Mouse (Mus musculus): ENCODE data around the gene Vav3. TPM values are rescaled to one million over a fixed set of nuclear protein-coding genes. Genes with fewer than 3 reads are reported as not detected.
"Not testable (repeated sequence)": the region's sequence is repeated elsewhere in the genome, so short reads cannot be mapped to it uniquely, and the experiment has no call there.

Vav3 gene
- polyA plus RNA-seq, 1 experiment = 4.9 TPM

- no peak for DNase-seq (ENCODE audit: low spot score)
These were observed 103.6 kb downstream of the Vav3 start for GRCm38 (mm10) chr3:109444077-109444476.

DNA sequence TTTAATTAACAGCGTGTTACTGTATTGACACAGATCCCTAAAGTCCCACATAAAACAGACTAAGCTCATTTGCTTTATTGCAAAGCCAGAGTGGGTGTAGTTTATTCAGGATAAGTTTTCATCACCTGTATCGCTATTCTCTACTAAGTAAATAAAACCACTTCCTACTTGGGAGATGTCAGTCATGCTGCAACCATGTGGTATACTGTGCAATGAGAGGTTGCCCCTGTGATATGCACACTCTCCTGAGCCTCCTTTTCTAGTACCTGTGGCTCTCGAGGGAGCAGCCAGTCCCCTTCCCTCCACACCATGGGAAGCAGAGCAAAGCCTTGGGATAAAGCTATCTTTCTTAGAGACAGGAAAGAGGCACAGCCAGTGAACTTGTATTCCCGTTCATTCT lies 106.5 kb downstream of the Vav3 start:
- DNase-seq (ENCODE audit: low spot score) = no peak

GRCm38 (mm10) chr3:109448249-109448648 lies 107.8 kb downstream of the Vav3 start:
- not testable (repeated sequence) for DNase-seq (ENCODE audit: low spot score)

GRCm38 (mm10) chr3:109451966-109452365 lies 111.5 kb downstream of the Vav3 start:
- no peak for DNase-seq (ENCODE audit: low spot score)

DNA sequence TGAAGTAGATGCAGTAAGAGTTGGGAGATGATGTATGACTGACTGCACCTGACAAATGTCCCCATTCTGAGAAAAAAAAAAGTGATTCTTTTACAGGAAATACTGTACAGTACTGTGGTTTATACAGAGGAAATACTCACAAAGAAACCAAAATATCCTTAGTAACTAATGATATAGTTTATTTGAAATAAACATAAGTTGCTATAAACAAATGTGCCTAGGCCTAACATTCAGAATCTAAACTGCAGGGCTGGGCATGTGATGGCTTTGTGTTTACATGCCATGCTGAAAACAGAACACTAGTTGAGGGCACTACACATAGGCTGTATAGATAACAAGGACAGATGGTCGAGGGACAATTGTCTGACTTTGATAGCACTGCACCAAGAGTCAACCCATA lies 114.2 kb downstream of the Vav3 start:
- no peak for DNase-seq (ENCODE audit: low spot score)

DNA sequence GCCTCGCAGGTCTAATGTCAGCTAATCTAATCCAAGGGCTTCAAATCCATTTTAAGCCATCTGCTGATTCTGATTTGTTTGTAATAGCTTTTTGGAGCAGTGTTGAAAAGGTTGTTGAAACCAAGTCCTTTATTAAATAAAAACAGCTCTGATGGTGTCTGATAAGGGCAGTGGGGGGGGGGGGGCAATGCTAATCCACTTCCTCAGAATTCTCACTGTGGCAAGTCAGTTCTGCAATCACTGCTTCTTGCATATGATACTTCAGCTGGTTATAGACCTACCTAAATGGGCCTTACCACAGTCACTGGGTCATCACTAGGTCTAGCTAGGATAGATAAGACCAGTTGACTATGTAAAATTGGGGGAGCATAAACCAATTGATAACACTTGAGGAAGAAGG lies 115.9 kb downstream of the Vav3 start:
- no peak for DNase-seq (ENCODE audit: low spot score)

- no peak for DNase-seq (ENCODE audit: low spot score)
These were observed 123.2 kb downstream of the Vav3 start for GRCm38 (mm10) chr3:109463684-109464083.

- no peak for DNase-seq (ENCODE audit: low spot score)
These were observed 124.1 kb downstream of the Vav3 start for GRCm38 (mm10) chr3:109464600-109464999.

DNA sequence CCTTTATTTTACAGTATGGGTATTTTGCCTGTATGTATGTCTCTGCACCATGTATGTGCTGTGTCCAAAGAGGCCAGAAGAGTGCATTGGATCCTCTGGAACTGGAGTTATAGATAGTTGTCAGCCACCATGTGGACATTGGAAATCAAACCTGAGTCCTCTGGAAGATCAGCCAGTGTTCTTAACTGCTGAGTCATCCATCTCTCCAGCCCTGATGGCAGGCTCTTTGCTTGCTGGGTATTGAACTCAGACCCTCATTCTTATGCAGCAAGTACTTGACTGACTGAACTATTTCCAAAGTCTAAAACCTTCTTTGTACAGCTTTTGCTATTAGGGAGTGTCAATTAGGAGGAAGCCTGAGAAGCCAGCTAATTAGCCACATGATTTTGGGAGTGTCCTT lies 126.1 kb downstream of the Vav3 start:
- DNase-seq (ENCODE audit: low spot score) = no peak

- no peak for DNase-seq (ENCODE audit: low spot score)
These were observed 126.8 kb downstream of the Vav3 start for GRCm38 (mm10) chr3:109467288-109467687.

DNA sequence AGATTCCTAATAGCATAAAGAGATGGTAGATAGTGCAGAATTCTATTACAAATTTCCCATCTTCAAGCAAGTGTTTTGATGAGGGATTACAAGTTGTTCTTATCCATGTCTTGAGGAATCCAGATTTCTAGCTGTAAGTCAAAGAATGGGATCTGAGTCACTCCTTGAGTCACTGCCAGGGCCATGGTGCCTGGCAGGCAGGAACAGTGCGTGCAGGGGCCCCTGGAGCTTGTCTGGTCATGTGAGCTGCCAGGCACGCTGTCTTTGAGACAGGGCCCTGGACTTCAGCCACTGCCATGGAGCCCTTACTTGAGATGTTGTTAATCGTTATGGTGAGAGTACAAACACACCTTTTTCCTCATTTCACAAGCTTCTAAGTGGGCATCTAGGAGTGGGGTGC lies 129.0 kb downstream of the Vav3 start:
- DNase-seq (ENCODE audit: low spot score) = peak; percentile 33

- no peak for DNase-seq (ENCODE audit: low spot score)
These were observed 130.3 kb downstream of the Vav3 start for GRCm38 (mm10) chr3:109470651-109471255.

DNA sequence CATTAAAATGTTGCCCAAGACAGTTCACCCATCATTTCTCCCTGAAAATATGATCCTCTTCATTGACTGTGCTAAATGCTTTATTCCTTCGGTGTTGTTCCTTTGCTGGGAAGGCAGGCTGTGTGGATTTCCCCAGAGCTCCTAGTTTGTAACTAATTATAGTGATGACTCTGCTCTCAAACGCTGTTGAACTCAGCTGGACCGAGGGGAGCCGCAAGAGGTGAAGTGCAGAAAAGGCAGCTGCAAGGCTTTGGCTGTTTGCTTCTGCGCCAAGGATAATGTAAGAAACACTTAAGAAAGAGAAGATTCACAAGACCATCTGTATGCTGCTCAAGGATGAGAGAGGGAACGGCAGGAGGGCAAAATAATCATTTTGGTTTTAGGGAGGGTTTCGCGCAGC lies 136.1 kb downstream of the Vav3 start:
- DNase-seq (ENCODE audit: low spot score) = no peak

GRCm38 (mm10) chr3:109478297-109478696 lies 137.8 kb downstream of the Vav3 start:
- DNase-seq (ENCODE audit: low spot score) = no peak

GRCm38 (mm10) chr3:109480625-109481024 lies 140.2 kb downstream of the Vav3 start:
- DNase-seq (ENCODE audit: low spot score) = no peak

GRCm38 (mm10) chr3:109486786-109487185 lies 146.3 kb downstream of the Vav3 start:
- no peak for DNase-seq (ENCODE audit: low spot score)

DNA sequence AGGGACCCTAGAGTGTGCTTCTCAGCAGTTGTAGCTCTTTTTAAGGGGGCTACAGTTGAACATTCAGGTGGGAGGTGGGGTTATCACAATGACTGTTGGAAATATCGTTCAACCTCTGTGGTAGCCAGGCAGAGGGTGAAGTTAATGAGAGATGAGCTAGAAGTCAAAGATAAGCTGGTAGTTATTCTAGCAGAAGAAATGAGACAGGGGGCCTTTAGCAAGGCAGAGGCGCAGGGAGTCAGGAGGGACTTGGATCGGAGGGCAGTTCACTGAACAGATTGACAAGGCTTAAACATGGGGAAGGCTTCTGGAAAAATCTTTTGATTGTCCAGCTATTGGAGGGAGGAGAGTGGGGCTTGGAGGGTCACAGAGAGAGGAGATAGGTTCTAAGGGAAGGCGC lies 147.4 kb downstream of the Vav3 start:
- DNase-seq (ENCODE audit: low spot score) = no peak

DNA sequence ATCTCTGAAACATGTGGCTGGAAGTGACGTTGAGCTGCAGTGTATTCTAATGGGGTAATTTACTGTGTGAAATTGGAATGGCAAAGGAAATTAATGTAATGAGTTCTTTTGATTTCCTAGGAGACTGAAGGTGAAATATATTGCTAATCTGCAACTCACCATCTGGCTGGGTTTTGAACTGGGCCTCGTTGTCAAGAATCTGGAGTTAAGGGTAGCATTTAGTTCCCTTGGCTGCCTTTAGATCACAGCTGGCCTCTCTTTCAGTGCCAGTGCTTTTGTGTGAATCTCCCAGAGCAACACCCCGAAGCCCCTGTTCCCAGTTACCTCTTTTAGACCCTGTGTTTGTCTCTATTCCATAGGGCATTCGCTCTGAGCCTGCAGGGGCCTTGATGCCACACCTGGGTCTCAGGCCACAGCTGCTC lies 148.3 kb downstream of the Vav3 start:
- no peak for DNase-seq (ENCODE audit: low spot score)

DNA sequence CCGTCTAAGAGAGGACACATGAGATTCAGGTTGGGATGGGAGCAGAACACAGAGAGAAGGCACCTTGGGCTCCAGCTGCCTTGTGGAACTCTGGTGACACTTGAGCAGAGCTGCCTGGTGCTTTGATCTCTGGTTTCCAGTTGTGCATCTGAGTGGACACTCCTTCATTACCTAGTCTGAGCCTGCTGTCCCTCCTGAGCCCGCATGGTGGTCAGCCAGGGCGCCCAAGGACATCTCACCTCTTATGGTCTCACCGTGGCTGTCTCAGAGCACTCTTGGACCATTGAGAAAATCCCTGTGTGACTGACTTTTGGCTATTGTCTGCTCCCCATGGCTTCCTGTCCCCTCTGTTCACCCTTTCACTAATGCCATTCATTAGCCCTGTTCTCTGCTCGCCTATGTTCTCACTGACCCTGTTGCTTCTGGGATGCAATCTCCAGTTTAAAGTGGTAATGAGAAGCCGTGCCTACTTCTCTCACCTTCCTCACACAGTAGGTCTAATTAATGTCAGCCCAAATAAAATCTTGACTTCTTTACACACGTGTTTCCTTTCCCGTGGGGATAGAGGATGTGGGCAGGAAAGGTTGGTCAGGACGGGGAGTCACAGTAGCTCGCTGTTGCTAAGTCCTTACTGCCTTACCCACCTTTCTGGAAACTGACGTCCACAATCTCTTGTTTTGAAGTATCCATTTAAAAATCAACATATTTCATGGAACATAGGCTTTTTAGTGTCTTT lies 150.3 kb downstream of the Vav3 start:
- DNase-seq (ENCODE audit: low spot score) = no peak

DNA sequence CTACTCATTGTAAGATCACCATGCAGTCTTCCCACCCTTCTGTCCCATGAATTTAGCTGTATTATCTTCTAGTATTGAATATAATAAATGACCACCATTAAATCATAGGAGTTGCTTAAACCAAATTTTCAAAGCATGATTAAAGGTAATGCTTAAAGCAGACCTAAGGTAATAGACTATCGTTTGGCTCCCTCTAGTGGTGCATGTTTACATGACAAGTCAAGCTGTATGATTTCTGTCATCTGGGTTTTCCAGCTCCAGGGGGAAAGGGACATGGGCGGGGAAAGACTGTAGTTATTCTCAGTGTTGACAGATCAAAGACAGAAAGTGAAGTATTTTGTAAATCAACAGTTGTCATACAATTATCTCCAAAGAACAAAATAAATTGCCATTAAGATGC lies 151.1 kb downstream of the Vav3 start:
- DNase-seq (ENCODE audit: low spot score) = no peak

DNA sequence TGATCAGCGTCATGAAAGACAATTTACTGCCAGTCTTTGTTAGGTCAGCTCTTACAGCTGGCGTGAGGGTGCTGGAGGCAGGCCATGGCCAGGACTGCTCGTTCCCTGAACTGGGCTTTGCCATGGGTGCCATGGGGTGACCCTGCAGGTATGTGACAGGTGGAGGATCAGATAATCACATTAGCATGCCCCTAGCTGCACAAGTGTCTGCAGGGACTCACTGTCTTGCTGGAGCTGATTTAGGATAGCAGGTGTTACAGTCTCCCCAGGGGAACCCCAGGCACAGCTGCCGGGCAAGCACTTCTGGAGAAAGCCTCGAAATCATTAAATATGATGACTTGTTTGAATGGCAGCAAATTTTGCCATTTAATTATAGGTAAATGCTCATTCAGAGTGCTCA lies 156.0 kb downstream of the Vav3 start:
- DNase-seq (ENCODE audit: low spot score) = no peak

DNA sequence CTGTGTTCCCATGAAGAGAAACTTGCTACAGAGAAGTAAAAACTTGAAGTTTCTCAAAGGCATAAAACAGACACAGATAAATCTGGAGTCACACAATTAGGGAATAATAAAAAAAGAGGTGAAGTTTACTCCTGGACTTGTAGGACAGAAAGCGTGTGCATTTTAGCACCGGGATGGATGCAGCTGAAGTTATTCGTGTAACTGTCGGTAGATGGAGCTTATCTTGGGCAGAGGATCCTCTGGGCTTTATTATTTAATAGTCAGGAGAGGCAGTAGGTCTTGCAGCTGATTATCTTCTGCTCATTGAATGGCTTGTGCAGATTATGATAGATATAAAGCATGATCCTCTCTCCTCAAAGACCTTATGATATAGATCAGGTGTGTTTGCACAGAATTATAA lies 156.6 kb downstream of the Vav3 start:
- no peak for DNase-seq (ENCODE audit: low spot score)

GRCm38 (mm10) chr3:109499861-109500456 lies 159.5 kb downstream of the Vav3 start:
- no peak for DNase-seq (ENCODE audit: low spot score)
